Mouse (Mus musculus): ENCODE results near the gene Gm45618.
A peak's percentile ranks its signal among the peaks of the same experiment; 100 is the strongest.
"Not testable (repeated sequence)": the region's sequence is repeated elsewhere in the genome, so short reads cannot be mapped to it uniquely, and the experiment has no call there.

Gene Gm45618

GRCm38 (mm10) chr7:142120629-142121028, at the start of gene Gm45618:
Gm45618 (minus strand) TSS chr7:142120729.
- not testable (repeated sequence) for DNase-seq

DNA sequence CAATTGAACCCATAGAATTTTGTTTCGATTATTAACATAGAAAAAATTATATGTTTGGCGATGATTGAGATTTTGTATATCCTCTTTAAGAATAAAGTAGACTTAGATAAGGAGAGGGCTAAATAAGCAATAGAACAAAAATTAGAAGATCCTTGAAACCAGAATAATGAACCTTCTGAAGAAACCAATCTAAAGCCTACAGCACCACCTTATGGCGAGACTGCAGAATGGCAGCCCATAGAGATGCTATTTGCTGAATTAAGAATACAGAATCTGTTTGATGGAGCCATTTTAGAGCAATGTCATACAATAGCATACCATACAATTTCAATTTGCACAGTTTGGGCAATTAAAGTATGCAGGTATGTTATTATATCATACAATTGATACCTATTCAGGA, 49.3 kb upstream of the Gm45618 start:
- DNase-seq, result no peak

GRCm38 (mm10) chr7:142165639-142166038, 45.1 kb upstream of the Gm45618 start, which contains the start of gene Gm4553:
Gm4553 (minus strand) TSS chr7:142165739.
- DNase-seq, result not testable (repeated sequence)

GRCm38 (mm10) chr7:142159366-142159765, 38.8 kb upstream of the Gm45618 start:
- DNase-seq, result no peak

GRCm38 (mm10) chr7:142157013-142157412, 36.5 kb upstream of the Gm45618 start, which contains the start of gene Gm29735:
Gm29735 (minus strand) TSS chr7:142157113.
- DNase-seq, result not testable (repeated sequence)

DNA sequence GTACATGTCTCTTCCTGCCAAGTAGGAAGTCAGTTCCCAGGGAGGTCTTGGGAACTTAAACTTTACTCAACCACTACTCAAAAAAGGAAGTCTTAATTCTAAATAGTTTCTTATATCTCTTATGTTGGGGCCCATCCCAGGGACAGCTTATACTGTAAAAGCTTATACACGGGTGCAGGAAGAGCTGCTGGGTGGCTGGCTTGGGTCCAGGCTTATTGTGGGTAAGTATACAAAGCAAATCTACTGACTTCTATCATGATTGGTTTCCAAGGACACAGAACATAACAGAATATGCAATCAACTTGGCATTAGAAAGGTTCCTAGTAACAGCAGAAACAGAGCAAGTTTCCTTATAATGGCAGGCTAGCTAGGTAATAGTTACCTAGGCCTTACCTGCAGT, 34.8 kb upstream of the Gm45618 start:
- no peak for DNase-seq

DNA sequence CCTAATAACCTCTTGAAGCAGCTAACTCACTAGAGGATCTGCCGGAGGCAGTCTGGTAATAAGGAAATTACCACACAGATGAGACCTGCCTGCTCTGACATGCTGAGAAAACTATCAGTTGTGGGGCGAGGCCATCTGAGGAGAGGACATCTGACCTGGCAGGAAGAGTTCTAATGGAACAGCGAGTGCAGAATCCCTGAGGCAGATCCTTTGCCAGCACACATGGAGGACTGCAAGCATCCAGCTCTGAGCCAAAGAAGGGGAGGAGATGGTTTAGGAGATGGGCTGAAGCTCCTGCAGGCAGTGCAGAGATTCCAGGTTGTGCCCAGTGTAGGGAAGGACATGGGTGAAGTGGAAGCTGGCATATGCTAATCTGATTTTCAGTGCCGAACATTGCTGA, 31.7 kb upstream of the Gm45618 start:
- DNase-seq, result no peak

DNA sequence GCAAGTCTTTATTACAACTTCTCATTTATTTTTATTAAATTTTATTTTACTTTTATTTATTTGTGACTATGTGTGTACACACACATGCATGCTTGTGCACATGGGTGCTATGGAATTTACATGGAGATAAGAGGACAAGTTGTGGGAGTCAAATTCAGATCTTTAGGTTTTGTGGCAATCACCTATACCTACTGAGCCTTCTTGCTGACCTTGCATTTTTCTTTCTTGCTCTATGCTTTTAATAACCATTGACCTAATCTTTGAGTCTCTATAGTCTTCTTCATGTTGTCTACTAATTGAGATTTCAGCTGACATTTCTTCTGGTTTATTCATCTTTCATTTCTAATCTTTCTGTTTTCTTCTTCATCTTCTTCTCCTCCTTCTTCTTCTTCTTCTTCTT, 28.1 kb upstream of the Gm45618 start:
- DNase-seq, result no peak

- peak; percentile 66 for DNase-seq
These were observed 25.5 kb upstream of the Gm45618 start for GRCm38 (mm10) chr7:142146033-142146432.

- DNase-seq, result no peak
These were observed 24.9 kb upstream of the Gm45618 start for GRCm38 (mm10) chr7:142145413-142145940.

DNA sequence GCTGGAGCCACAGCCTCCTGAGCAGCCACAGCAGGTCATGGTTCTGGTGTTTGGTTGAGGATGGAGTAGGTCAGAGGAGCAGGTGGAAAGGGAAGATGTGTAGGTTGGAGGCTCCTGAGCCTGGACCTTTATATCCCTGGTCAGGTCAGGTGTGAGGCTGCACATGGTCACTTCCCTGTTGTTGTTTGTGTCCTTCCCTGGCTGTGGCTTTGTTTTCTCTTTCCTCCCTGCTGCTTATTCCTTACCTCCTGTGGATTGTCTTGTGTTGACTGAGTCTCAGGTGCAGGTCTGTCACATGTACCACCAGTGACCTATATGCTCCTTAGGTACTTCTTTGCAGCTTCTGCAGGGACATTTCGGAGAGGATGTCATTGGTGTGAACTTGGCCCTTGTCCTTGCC, 24.0 kb upstream of the Gm45618 start, which contains the start of gene Gm45337:
Gm45337 (minus strand) TSS at position 101 of the 400 bp plus-strand sequence.
- DNase-seq, result no peak

DNA sequence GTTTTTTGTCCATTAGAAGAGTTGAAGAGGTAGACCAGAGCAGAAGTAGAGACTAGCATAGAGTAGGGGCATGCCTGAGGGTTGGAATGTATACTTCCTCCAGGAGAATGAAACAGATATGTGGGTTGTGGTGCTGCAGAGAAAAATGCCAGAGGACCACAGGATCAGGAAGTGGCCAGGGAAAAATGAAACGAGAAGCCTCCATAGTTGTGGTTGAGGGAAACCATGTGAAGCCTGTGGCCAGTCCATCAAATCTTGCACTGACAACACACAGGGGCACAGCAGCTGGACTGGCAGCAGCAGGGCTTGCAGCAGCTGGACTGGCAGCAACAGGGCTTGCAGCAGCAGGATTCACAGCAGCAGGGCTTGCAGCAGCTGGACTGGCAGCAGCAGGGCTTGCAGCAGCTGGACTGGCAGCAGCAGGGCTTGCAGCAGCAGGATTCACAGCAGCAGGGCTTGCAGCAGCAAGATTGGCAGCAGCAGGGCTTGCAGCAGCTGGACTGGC, 23.0 kb upstream of the Gm45618 start:
- not testable (repeated sequence) for DNase-seq

GRCm38 (mm10) chr7:142140696-142141095, 20.2 kb upstream of the Gm45618 start:
- DNase-seq, result no peak

DNA sequence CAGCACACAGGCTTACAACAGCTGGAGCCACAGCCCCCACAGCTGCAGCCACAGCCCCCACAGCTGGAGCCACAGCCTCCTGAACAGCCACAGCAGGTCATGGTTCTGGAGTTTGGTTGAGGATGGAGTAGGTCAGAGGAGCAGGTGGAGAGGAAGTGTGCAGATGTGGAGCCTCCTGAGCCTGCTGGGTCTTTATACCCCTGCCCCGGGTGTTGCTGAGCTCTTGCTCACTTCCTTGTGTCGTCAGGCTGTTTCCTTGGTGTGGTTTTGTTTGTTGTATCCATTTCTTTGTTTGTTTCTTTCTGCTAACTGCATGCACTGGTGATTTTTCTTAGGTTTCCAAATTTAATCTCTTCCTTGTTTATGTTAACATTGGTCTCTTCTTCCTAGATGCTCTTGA, 15.4 kb upstream of the Gm45618 start, which contains the start of gene Gm39115:
Gm39115 (minus strand) TSS at position 101 of the 400 bp plus-strand sequence.
- not testable (repeated sequence) for DNase-seq

GRCm38 (mm10) chr7:142134206-142134995, 13.9 kb upstream of the Gm45618 start:
- DNase-seq, result peak; percentile 45

- DNase-seq, result no peak
These were observed 8.3 kb upstream of the Gm45618 start for GRCm38 (mm10) chr7:142128843-142129242.

- no peak for DNase-seq
These were observed 897 bp downstream of the Gm45618 start for GRCm38 (mm10) chr7:142119632-142120031.

DNA sequence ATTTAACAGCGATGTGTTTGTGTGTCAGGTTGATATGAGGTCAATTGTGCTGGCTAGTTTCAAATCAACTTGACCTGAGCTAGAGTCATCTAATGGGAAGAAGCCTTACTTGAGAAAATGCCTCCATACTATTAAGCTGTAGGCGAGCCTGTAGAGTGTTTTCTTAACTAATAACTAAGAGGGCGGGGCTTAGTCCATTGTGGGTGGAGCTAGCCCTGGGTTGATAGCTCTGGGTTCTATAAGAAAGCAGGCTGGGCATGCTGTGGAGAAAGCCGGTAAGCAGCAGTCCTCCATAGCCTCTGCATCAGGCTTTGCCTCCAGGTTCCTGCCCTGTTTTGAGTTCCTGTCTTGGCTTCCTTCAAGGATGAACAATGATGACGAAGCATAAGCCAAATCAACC, 15.8 kb downstream of the Gm45618 start:
- DNase-seq, result no peak

DNA sequence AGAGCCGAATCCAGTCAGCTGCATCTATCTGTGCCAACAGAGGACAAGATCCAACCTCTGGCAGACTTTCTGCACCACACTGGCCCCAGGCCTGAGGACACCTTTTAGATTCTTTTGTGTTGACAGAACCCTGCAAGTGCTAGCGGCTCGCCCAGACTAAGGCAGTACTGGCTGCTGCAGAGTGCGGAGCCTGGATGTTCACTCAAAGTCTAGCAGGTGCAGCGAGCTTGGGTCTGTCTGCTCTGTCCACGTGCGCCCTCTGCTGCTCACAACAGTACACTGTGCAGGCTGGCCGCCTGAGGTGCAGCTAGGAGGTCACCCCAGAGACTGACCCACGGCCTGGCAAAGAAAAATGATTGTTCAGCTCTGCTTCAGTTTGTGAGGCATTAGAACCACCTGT, 22.8 kb downstream of the Gm45618 start:
- DNase-seq, result peak; percentile 85

DNA sequence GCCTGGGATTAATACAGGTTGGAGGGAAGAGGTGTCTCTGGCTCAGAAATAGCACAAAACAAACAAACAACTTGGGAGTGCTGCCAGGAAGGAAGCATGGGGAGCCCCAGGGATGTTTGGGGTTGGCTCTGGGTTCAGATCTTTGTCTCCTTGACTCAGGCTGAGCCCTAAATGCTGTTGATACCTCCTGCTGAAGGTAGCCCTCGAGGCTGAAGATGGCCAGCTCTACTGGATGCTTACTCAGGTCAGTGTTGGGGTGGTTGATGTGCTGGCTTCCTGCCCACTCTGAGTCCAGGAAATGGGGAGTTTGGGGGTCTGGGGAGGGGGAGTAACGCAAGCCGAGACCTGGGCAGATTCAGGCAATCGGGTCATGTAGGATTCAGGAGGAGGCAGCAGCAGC, 23.8 kb downstream of the Gm45618 start:
- no peak for DNase-seq

- DNase-seq, result peak; percentile 91
These were observed 25.2 kb downstream of the Gm45618 start, which contains the start of gene Dusp8 for GRCm38 (mm10) chr7:142095183-142095931. Dusp8 (minus strand) TSS chr7:142095843.

- DNase-seq, result no peak
These were observed 26.0 kb downstream of the Gm45618 start for GRCm38 (mm10) chr7:142094301-142095143.
